ENCODE assay signal across 19 mouse cellular contexts in the genomic region with DNA sequence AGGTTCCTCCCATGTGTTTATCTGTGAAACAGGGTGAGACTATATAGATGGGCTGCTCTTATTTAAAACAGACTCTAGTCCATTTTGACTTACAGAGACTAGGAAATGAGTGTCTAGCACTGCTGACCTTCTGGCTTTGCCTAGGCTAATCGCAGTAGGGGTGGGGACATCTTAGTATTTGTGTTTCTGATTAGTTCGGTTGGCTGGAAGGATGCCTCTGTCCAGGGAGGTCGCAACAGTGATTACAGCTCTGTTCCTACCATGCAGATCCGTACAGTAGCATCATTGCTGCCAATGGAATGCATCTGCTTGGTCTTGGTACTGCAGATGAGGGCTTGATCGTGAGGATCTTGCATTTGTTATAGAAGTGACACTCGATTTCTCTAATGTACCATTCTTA.
"Had no signal": no experiment of that assay in that cellular context is flagged by ENCODE, and none has a peak within 500 bp of the region (broad histone marks: within the 10 kb centered on the region; RNA-seq: fewer than 3 reads in every experiment).

No protein-coding gene starts in this region.

- H3K27ac ChIP-seq: midbrain, embryonic 10.5 days; midbrain, embryonic 12.5 days; neural tube, embryonic 13.5 days; neural tube, embryonic 15.5 days had no signal

- H3K4me2 ChIP-seq: lung, embryonic 14.5 days; midbrain, embryonic 12.5 days; neural tube, embryonic 13.5 days; neural tube, embryonic 15.5 days had no signal

- H3K4me1 ChIP-seq: midbrain, embryonic 10.5 days; neural tube, embryonic 15.5 days had no signal

- DNase-seq: lung, adult 18-20 months; lung, embryonic 14.5 days; lung, postnatal 10 days; lung, postnatal 4 days; midbrain, embryonic 14.5 days; retina, postnatal 1 day; right cerebral cortex, adult 18-20 months; right cerebral cortex, postnatal 25 days; right cerebral cortex, postnatal 4 days; spleen, adult 18-20 months; thymus, adult 18-20 months; thymus, postnatal 14 days; thymus, postnatal 36 days had no signal

- H3K27me3 ChIP-seq: midbrain, embryonic 12.5 days; neural tube, embryonic 13.5 days; neural tube, embryonic 15.5 days had no signal

- H3K9ac ChIP-seq: lung, embryonic 14.5 days; midbrain, embryonic 12.5 days; neural tube, embryonic 13.5 days; neural tube, embryonic 15.5 days had no signal

- H3K9me3 ChIP-seq: midbrain, embryonic 10.5 days; midbrain, embryonic 12.5 days; neural tube, embryonic 13.5 days; neural tube, embryonic 15.5 days had no signal

- H3K4me3 ChIP-seq: midbrain, embryonic 10.5 days; midbrain, embryonic 12.5 days; myocyte; neural tube, embryonic 13.5 days; neural tube, embryonic 15.5 days had no signal

- ATAC-seq: midbrain, embryonic 16.5 days had no signal
